Mouse (Mus musculus) spleen, adult 2 months (tissue): ENCODE measurements around the gene U2af2. TPM values are rescaled to one million over a fixed set of nuclear protein-coding genes. Genes with fewer than 3 reads are reported as not detected.
A peak's percentile ranks its signal among the peaks of the same experiment; 100 is the strongest.

Experiments used
- DNase-seq, 2 experiments: peaks; one replicate each; pipeline versions ENCODE4 v3.0.0 to v3.0.0-alpha.2; 2012 to 2021; ENCODE audit warnings: low spot score in 2 of 2, low read depth in 1 of 2
- H3K27ac ChIP-seq: fragments of 200-500 bp; 2 replicates; pipeline ENCODE4 v1.5.1; 2012; ENCODE audit warnings: low read length, inconsistent platforms; ENCODE audit not compliant: insufficient read depth
- H3K27me3 ChIP-seq: fragments of 200-500 bp; 2 replicates; pipeline ENCODE4 v1.6.1; 2012; ENCODE audit warnings: mild to moderate bottlenecking, moderate library complexity, low read length, inconsistent platforms; ENCODE audit not compliant: control insufficient read depth, insufficient read depth
- H3K36me3 ChIP-seq: fragments of 200-500 bp; 2 replicates; pipeline ENCODE4 v1.6.1; 2012; ENCODE audit warnings: mild to moderate bottlenecking, low read length, inconsistent platforms; ENCODE audit not compliant: control insufficient read depth, insufficient read depth
- H3K4me1 ChIP-seq: fragments of 200-500 bp; 2 replicates; pipeline ENCODE4 v1.6.1; 2011; ENCODE audit warnings: inconsistent platforms; ENCODE audit not compliant: control insufficient read depth, insufficient read depth, insufficient read length
- H3K4me3 ChIP-seq: fragments of 200-500 bp; 2 replicates; pipeline ENCODE4 v1.5.1; 2011; ENCODE audit warnings: mild to moderate bottlenecking, inconsistent platforms; ENCODE audit not compliant: insufficient read depth, insufficient read length; ENCODE audit errors: extremely low read depth
- CTCF ChIP-seq: fragments of 200-500 bp; IDR thresholded peaks from 2 replicates; pipeline ENCODE4 v1.5.1; 2011; ENCODE audit warnings: mild to moderate bottlenecking, inconsistent platforms; ENCODE audit not compliant: insufficient read depth, insufficient read length, insufficient replicate concordance; ENCODE audit errors: extremely low read depth
- POLR2A ChIP-seq: fragments of 200-500 bp; IDR thresholded peaks from 2 replicates; pipeline ENCODE4 v1.6.1; 2011; ENCODE audit warnings: low read depth, low read length, inconsistent platforms
- WGBS: fragments of 180-500 bp; shearing (Covaris S2); methylation state at CpG from one replicate; pipeline ENCODE4 v1.1.7; 2018; 5-methylcytosine and 5-hydroxymethylcytosine counted together
- polyA plus RNA-seq: library from polyadenylated mRNA; depleted of rRNA; stranded (reverse); fragments of >200 nt; gene quantifications from 2 replicates; pipeline ENCODE4 v1.2.3, GENCODE M21; 2012; rRNA removed

U2af2 gene
- 210 and 216 TPM in 2 replicates for polyA plus RNA-seq

DNA sequence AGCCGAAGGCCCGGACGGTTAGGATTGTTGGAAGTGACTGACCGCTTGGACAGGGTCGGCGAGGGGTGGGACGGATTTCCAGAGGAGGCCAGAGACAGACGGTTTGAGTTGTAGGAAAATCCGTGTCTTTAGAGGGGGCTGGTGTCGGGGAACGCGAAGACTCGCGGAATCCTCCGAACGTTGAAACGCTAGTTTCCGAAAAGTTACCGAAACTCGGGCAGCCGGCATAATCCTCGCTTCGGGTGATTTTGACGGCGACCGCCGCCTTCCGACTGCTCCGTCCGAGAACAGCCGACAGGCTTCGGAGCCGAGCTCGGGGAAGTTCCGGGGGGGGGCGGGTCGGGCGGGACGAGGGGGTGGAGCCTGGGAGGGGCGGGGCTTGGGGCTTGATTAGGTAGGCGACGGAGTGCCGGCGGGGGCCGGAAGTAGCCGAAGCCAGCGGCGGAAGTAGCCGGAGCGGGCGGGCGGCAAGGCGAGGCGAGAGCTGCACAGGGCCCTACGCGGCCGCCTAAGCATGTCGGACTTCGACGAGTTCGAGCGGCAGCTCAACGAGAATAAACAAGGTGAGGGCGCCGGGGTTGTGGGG lies at the start of gene U2af2:
Gene U2af2, plus strand, starts transcription at position 370 of the 586 bp plus-strand sequence.
- H3K4me1 ChIP-seq, result peaks cover 10% of the 10 kb centered on the region
- TF ChIP-seq CTCF, result no peak
- TF ChIP-seq POLR2A, result peak; percentile 44
- H3K4me3 ChIP-seq, result peak within 1 kb of the TSS; percentile 84
- H3K36me3 ChIP-seq, result peaks cover 7% of the 10 kb centered on the region
- peak; percentile 85 to 94 for DNase-seq
- WGBS, result under 1% methylated on average over 59 of the region's 65 CpGs
- H3K27me3 ChIP-seq, result peaks cover 2% of the 10 kb centered on the region
- H3K27ac ChIP-seq, result peak within 1 kb of the TSS; percentile 97

- TF ChIP-seq CTCF (no peak), POLR2A (no peak)
- H3K27me3 ChIP-seq, result no peaks in the 10 kb centered on the region; the same call in 1 of the 2 replicates
- peaks cover 37% of the 10 kb centered on the region for H3K36me3 ChIP-seq
- H3K4me1 ChIP-seq, result no peaks in the 10 kb centered on the region
- no peak overlapping the region for H3K4me3 ChIP-seq
- no peak for DNase-seq
- WGBS, result 84% methylated on average over 27 of the region's 27 CpGs
- no peak overlapping the region for H3K27ac ChIP-seq
These were observed 49.0 kb upstream of the U2af2 start for GRCm38 (mm10) chr7:5012681-5013513.

DNA sequence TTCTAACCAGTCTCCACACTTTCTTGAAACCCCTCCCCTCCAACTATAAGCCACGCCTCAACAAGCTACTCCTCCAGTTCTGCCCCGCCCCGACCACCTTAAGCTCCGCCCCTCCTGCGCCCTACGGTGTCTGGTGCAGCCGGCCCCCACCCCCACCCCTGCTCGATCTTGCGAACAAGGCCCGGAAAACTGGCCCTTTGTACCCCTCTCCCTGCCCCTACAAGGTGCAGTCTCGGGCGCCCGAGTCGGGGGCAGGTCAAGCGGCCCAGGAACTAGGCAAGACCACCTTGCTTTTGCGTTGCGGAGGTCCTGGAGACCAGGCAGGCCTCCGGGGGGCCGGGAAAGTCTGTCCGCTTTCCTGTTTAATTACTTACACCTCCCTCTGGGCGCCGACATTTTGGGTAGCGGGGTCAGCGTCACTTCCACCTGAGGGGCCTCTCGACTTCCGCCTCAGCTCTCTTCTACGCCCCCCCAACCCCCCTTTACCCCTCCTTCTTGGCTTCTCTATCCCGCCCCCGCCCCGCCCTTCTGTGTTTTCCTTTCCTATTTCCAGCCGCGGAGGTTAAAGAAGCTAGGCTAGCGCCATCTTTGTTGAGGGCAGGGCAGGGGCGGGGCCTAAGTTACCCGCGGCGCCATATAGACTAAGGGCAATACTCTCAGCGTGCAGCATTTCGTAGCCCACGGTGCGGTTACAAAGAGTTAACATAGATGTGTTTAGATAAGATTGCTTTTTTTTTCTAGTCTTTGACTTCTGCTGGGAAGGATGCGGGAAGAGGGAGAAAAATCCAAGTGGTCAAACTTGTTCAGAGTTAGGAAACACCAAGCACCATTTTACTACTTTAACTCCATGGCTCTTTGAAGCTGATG lies 47.5 kb upstream of the U2af2 start, which contains the start of the genes Zfp524 and Fiz1:
Gene Zfp524, plus strand, starts transcription at position 165 of the 867 bp plus-strand sequence.
Gene Fiz1, minus strand, starts transcription at position 447 of the 867 bp plus-strand sequence.
- TF ChIP-seq CTCF (no peak), POLR2A (no peak)
- peak; percentile 94 to 97 for DNase-seq
- H3K36me3 ChIP-seq, result peaks cover 22% of the 10 kb centered on the region
- peak within 1 kb of the TSS; percentile 99 for H3K27ac ChIP-seq
- no peaks in the 10 kb centered on the region; the same call in 1 of the 2 replicates for H3K4me1 ChIP-seq
- H3K27me3 ChIP-seq, result no peaks in the 10 kb centered on the region; the same call in 1 of the 2 replicates
- peak within 1 kb of the TSS; percentile 96 for H3K4me3 ChIP-seq
- WGBS, result under 1% methylated on average over 39 of the region's 42 CpGs

- peak within 1 kb of the TSS; percentile 99 for H3K27ac ChIP-seq
- H3K4me1 ChIP-seq, result no peaks in the 10 kb centered on the region; the same call in 1 of the 2 replicates
- WGBS, result under 1% methylated on average over 65 of the region's 76 CpGs
- H3K36me3 ChIP-seq, result peaks cover 20% of the 10 kb centered on the region
- TF ChIP-seq CTCF (no peak), POLR2A (peak; percentile 39)
- DNase-seq, result peak; percentile 91 to 95
- no peaks in the 10 kb centered on the region; the same call in 1 of the 2 replicates for H3K27me3 ChIP-seq
- peak within 1 kb of the TSS; percentile 96 for H3K4me3 ChIP-seq
These were observed 46.6 kb upstream of the U2af2 start, which contains the start of gene Gm44973 for GRCm38 (mm10) chr7:5015118-5016001. Gene Gm44973, plus strand, starts transcription at chr7:5015496.

DNA sequence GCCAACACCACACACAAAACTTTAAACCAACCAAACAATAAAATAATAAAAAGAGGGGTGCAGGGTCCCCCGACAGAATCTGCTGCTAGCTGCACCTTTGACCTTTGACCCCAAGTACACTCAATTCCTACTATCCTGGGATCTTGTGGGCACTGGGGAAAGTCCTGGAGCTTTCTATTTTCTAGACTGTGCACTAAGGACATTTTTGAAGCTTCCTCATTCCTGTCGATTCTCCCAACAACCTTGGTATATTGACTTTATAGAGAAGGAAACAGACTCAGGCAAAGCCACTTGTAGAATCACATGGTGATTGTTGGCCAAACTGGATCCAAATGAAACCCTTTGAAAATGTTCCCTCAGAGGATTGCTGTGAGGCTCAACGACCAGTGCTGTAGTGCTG lies 45.9 kb upstream of the U2af2 start:
- Histone ChIP-seq H3K27me3 (no peaks in the 10 kb centered on the region; the same call in 1 of the 2 replicates), H3K27ac (peak overlapping the region; percentile 88), H3K36me3 (peaks cover 15% of the 10 kb centered on the region), H3K4me1 (no peaks in the 10 kb centered on the region; the same call in 1 of the 2 replicates), H3K4me3 (no peak overlapping the region; the same call in 1 of the 2 replicates)
- no peak for TF ChIP-seq POLR2A
- no peak for TF ChIP-seq CTCF
- DNase-seq, result no peak
- WGBS, result 39% methylated on average over 3 of the region's 3 CpGs
